Mouse (Mus musculus) spleen, postnatal 36 days (tissue): ENCODE measurements around the gene Clcn3.

ENCODE experiments used
- DNase-seq, 2 experiments: peaks; one replicate each; pipeline ENCODE4 v3.0.0; 2022; ENCODE audit warnings: low spot score in 2 of 2, mixed read lengths in 1 of 2

Clcn3 gene

GRCm38 (mm10) chr8:60952803-60953202, 30.3 kb downstream of the Clcn3 start:
- no peak for DNase-seq

GRCm38 (mm10) chr8:60951757-60952156, 31.3 kb downstream of the Clcn3 start:
- no peak for DNase-seq

- DNase-seq = no peak
Measured at GRCm38 (mm10) chr8:60951271-60951670, 31.8 kb downstream of the Clcn3 start.

- no peak for DNase-seq
Measured at GRCm38 (mm10) chr8:60949859-60950258, 33.2 kb downstream of the Clcn3 start.

GRCm38 (mm10) chr8:60947503-60947902, 35.6 kb downstream of the Clcn3 start:
- DNase-seq = no peak

- no peak for DNase-seq
Measured at GRCm38 (mm10) chr8:60942867-60943266, 40.2 kb downstream of the Clcn3 start.

- DNase-seq = no peak
Measured at GRCm38 (mm10) chr8:60938717-60939424, 44.2 kb downstream of the Clcn3 start.

- no peak for DNase-seq
Measured at GRCm38 (mm10) chr8:60933617-60934016, 49.5 kb downstream of the Clcn3 start.

GRCm38 (mm10) chr8:60920176-60920575, 62.9 kb downstream of the Clcn3 start:
- no peak for DNase-seq

GRCm38 (mm10) chr8:60919069-60919468, 64.0 kb downstream of the Clcn3 start:
- no peak for DNase-seq

GRCm38 (mm10) chr8:60912554-60912953, 70.5 kb downstream of the Clcn3 start:
- DNase-seq = no peak

- DNase-seq = no peak
Measured at GRCm38 (mm10) chr8:60912081-60912480, 71.0 kb downstream of the Clcn3 start.

- no peak for DNase-seq
Measured at GRCm38 (mm10) chr8:60900147-60900546, 83.0 kb downstream of the Clcn3 start.

- DNase-seq = peak; percentile 17 to 37
Measured at GRCm38 (mm10) chr8:60895878-60896277, 87.2 kb downstream of the Clcn3 start.

- DNase-seq = no peak
Measured at GRCm38 (mm10) chr8:60891757-60892156, 91.3 kb downstream of the Clcn3 start.

- DNase-seq = no peak
Measured at GRCm38 (mm10) chr8:60890520-60890874, 92.6 kb downstream of the Clcn3 start.

- peak; percentile 96 to 97 for DNase-seq
Measured at GRCm38 (mm10) chr8:60889843-60890519, 93.1 kb downstream of the Clcn3 start, which contains the start of gene Hpf1. Gene Hpf1 (plus strand): TSS chr8:60890418.

- no peak for DNase-seq
Measured at GRCm38 (mm10) chr8:60889131-60889842, 93.8 kb downstream of the Clcn3 start.

- DNase-seq = no peak
Measured at GRCm38 (mm10) chr8:60886736-60887135, 96.4 kb downstream of the Clcn3 start.

- peak; percentile 39 to 41 for DNase-seq
Measured at GRCm38 (mm10) chr8:60883419-60884137, 99.5 kb downstream of the Clcn3 start.

GRCm38 (mm10) chr8:60878617-60879016, 104.5 kb downstream of the Clcn3 start:
- no peak for DNase-seq
